Mouse (Mus musculus): ENCODE results near the gene Sfi1.
"Not testable (repeated sequence)": the region's sequence is repeated elsewhere in the genome, so short reads cannot be mapped to it uniquely, and the experiment has no call there.

- not testable (repeated sequence) for TF ChIP-seq CTCF (conservative IDR thresholded peaks at IDR 0.05; ENCODE audit: low read length); POU5F1 (IDR thresholded peaks at IDR 0.05; ENCODE audit: borderline replicate concordance, low read length)
Measured at GRCm38 (mm10) chr11:3173425-3174318, 19.6 kb downstream of the Sfi1 start.
